Mouse (Mus musculus) kidney, adult 2 months (tissue): ENCODE results near the gene Fignl2. TPM values are rescaled to one million over a fixed set of nuclear protein-coding genes. Genes with fewer than 3 reads are reported as not detected.

Experiments used
- DNase-seq: peaks from one replicate; pipeline ENCODE4 v3.0.0; 2021
- H3K27ac ChIP-seq: fragments of 200-500 bp; 2 replicates; pipeline ENCODE4 v1.5.1; 2012; ENCODE audit warnings: low read depth, low read length, control low read depth, inconsistent platforms; ENCODE audit not compliant: insufficient read depth
- H3K27me3 ChIP-seq: fragments of 200-500 bp; replicated peaks from 2 replicates; pipeline ENCODE4 v1.6.1; 2012; ENCODE audit warnings: mild to moderate bottlenecking, moderate library complexity, low read length, inconsistent platforms; ENCODE audit not compliant: control insufficient read depth, insufficient read depth
- H3K36me3 ChIP-seq: fragments of 200-500 bp; 2 replicates; pipeline ENCODE4 v1.6.1; 2012; ENCODE audit warnings: mild to moderate bottlenecking, moderate library complexity, low read length, inconsistent platforms; ENCODE audit not compliant: control insufficient read depth, insufficient read depth
- H3K4me1 ChIP-seq: fragments of 200-500 bp; 2 replicates; pipeline ENCODE4 v1.6.1; 2011; ENCODE audit warnings: low read length; ENCODE audit not compliant: control insufficient read depth, insufficient read depth
- H3K4me3 ChIP-seq: fragments of 200-500 bp; 2 replicates; pipeline ENCODE4 v1.5.1; 2011; ENCODE audit warnings: mild to moderate bottlenecking, low read depth, low read length, control low read depth; ENCODE audit not compliant: insufficient read depth
- CTCF ChIP-seq: fragments of 200-500 bp; conservative IDR thresholded peaks from 2 replicates; pipeline ENCODE4 v1.5.1; 2011; ENCODE audit warnings: low read depth, mild to moderate bottlenecking, control low read depth, low read length, moderate library complexity, mixed read lengths; ENCODE audit not compliant: insufficient read depth, insufficient read length
- POLR2A ChIP-seq: fragments of 200-500 bp; IDR thresholded peaks from one replicate; pipeline ENCODE4 v1.6.1; 2011; ENCODE audit warnings: low read depth, low read length, control low read depth
- WGBS: fragments of 180-500 bp; shearing (Covaris S2); methylation state at CpG from one replicate; pipeline ENCODE4 v1.1.7; 2018; 5-methylcytosine and 5-hydroxymethylcytosine counted together
- polyA plus RNA-seq: library from polyadenylated mRNA; depleted of rRNA; stranded (reverse); fragments of >200 nt; gene quantifications from 2 replicates; pipeline ENCODE4 v1.2.3, GENCODE M21; 2012

The Fignl2 gene
- polyA plus RNA-seq, 1 experiment, result 8.6 TPM

DNA sequence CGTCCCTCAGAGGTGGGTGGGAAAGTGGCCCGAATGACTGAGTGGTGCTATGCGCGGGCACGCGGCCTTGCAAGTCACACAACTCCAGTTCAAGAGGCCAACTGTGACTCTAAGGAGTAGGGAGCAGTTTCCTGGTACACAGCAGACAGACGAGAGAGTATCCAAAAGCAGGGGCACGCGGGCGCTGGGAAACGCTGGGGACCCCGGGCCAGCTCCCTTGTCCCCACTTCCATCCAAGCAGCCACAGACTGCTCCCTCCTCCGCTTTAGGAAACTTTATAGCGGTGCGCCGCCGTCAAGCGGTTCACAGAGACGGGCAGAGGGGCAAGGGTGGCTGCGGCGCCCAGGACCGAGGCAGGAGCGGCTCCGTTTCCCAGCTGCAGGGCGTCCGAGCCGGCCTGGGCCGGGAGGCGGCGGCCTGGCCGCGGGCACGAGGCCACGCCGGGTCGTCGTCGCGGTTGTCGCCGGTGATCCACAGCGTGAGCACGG, 32.3 kb downstream of the Fignl2 start:
- Histone ChIP-seq H3K4me1 (no peaks in the 10 kb centered on the region), H3K27ac (no peak overlapping the region), H3K36me3 (no peaks in the 10 kb centered on the region), H3K27me3 (no peaks in the 10 kb centered on the region), H3K4me3 (peak overlapping the region; percentile 47; the same call in 1 of the 2 replicates)
- 7% methylated on average over 43 of the region's 43 CpGs for WGBS
- TF ChIP-seq POLR2A (no peak), CTCF (no peak)
- no peak for DNase-seq

DNA sequence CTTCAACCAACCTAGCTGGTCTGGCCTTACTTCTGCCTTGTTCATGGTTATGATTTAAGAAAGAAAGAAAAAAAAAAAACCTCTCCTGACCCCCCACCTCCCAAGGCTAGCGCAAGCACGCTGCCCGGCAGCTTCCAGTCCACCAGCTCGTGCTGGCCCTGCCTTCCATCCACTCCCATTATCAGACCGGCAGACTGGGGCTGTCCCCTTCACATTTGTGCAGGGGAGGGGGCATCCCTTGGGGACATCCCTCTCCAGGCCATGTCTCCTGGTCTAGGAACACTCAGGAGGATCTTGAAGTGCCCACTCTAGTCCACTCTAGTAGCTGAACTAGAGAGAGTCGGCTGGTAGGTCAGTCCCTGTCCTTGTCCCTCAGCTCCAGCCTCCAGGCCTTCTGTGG, 33.8 kb downstream of the Fignl2 start:
- TF ChIP-seq POLR2A (no peak), CTCF (no peak)
- Histone ChIP-seq H3K36me3 (no peaks in the 10 kb centered on the region), H3K27ac (no peak overlapping the region), H3K27me3 (no peaks in the 10 kb centered on the region), H3K4me1 (no peaks in the 10 kb centered on the region), H3K4me3 (no peak overlapping the region)
- DNase-seq, result no peak
- WGBS, result 53% methylated on average over 6 of the region's 6 CpGs

DNA sequence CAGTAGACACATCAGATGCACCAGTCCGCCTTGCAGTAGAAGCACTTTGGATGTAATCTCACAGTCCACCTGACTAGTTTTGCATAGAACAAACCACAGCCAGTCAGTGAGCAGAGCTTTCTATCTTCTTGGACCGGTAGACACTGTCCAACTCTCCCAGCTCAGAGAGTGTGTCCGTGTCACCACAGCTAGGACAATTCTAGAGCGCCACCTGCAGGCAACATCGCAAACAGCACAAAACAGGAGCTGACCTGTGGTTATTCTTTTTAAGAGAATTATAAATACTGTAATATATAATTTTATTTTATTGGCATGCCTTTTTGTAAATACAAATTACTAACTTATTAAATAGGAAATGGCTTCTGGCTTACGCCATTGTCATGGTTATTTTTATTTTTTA, 35.8 kb downstream of the Fignl2 start:
- H3K36me3 ChIP-seq, result no peaks in the 10 kb centered on the region
- H3K27me3 ChIP-seq, result no peaks in the 10 kb centered on the region
- peak; percentile 66 for DNase-seq
- no peak overlapping the region for H3K27ac ChIP-seq
- 30% methylated on average over 6 of the region's 6 CpGs for WGBS
- no peak overlapping the region for H3K4me3 ChIP-seq
- H3K4me1 ChIP-seq, result no peaks in the 10 kb centered on the region
- TF ChIP-seq POLR2A (no peak), CTCF (peak; percentile 82)

DNA sequence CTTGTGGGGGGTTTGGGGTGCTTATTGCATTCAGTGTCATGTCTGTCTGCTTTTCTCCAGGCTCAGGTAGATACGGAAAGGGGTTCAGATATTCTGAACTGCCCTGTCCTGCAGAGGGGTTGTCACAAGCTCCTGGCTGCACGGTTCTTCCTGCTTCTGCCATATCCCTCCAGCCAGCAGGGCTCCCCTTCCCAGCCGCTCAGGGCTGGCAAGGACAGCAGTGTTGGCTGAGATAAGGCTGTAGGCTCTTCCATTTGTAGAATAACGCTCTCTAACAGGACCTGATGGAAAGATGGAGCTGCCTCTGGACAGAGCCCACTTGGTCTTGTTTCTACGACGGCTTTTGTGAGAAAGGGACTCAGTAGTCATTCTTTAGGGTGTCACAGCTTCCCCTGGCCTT, 36.4 kb downstream of the Fignl2 start:
- no peak overlapping the region for H3K4me3 ChIP-seq
- H3K4me1 ChIP-seq, result no peaks in the 10 kb centered on the region
- no peaks in the 10 kb centered on the region for H3K27me3 ChIP-seq
- H3K36me3 ChIP-seq, result no peaks in the 10 kb centered on the region
- DNase-seq, result no peak
- TF ChIP-seq CTCF (no peak), POLR2A (no peak)
- no peak overlapping the region for H3K27ac ChIP-seq
- WGBS, result 74% methylated on average over 6 of the region's 6 CpGs

- 61% methylated on average over 17 of the region's 17 CpGs for WGBS
- Histone ChIP-seq H3K27me3 (no peaks in the 10 kb centered on the region), H3K4me1 (no peaks in the 10 kb centered on the region), H3K27ac (no peak overlapping the region), H3K36me3 (no peaks in the 10 kb centered on the region), H3K4me3 (no peak overlapping the region)
- TF ChIP-seq CTCF (peak; percentile 47; the same call in 1 of the 2 replicates), POLR2A (no peak)
- DNase-seq, result no peak
These were observed 38.7 kb downstream of the Fignl2 start for GRCm38 (mm10) chr15:101039651-101040050.

DNA sequence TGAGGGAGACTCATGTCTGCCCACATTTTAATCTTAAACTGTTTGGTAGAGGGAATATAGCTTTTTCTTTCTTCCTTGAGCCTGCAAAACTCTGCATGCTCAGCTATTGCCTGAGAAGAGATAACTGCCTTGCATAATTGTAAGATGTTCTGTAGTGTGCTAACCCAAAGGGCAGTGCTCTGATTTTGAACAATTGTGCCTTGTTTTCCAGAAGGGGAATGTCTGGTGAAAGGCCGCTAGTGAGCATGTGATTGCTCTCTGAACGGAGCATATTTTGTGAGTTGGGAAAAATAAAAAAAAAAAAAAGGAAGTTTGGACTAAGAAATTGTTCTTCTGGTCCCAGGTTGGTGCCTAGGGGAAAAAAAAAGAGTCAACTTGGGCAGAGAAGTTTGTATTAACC, 49.4 kb downstream of the Fignl2 start:
- no peak overlapping the region for H3K4me3 ChIP-seq
- TF ChIP-seq POLR2A (no peak), CTCF (no peak)
- 70% methylated on average over 2 of the region's 2 CpGs for WGBS

DNA sequence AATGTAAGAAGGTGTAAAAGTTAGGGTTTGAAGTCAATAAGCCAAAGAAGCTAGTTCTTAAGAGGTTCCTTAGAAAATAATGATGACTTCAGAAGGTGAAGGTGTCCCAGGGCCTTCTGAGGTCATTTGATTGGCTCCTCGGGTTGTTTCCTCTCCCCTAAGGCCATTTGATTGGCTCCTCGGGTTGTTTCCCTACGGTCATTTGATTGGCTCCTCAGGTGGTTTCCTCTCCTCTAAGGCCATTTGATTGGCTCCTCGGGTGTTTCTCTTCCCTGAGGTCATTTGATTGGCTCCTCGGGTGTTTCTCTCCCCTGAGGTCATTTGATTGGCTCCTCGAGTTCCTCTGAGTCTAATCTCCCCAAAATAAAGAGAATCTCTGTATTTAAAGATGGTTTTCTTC, 67.0 kb downstream of the Fignl2 start:
- Histone ChIP-seq H3K27me3 (no peaks in the 10 kb centered on the region), H3K4me3 (no peak overlapping the region), H3K4me1 (no peaks in the 10 kb centered on the region), H3K27ac (no peak overlapping the region), H3K36me3 (no peaks in the 10 kb centered on the region)
- WGBS, result 86% methylated on average over 6 of the region's 6 CpGs
- no peak for DNase-seq
- TF ChIP-seq POLR2A (no peak), CTCF (no peak)

More for the DNA sequence above, 49.4 kb downstream of the Fignl2 start:
- no peak for DNase-seq
- Histone ChIP-seq H3K4me1 (no peaks in the 10 kb centered on the region), H3K27me3 (no peaks in the 10 kb centered on the region), H3K27ac (no peak overlapping the region), H3K36me3 (no peaks in the 10 kb centered on the region)
